Mouse (Mus musculus) monocyte, adult 2 months (primary cell): ENCODE data around the gene Gria2.

Source experiments
- DNase-seq, 2 experiments: peaks; one replicate each; pipeline ENCODE4 v3.0.0; 2022; ENCODE audit warnings: low spot score in 2 of 2, low read depth in 1 of 2

The Gria2 gene

GRCm38 (mm10) chr3:80776628-80777027 is 26.0 kb downstream of the Gria2 start:
- DNase-seq: no peak

DNA sequence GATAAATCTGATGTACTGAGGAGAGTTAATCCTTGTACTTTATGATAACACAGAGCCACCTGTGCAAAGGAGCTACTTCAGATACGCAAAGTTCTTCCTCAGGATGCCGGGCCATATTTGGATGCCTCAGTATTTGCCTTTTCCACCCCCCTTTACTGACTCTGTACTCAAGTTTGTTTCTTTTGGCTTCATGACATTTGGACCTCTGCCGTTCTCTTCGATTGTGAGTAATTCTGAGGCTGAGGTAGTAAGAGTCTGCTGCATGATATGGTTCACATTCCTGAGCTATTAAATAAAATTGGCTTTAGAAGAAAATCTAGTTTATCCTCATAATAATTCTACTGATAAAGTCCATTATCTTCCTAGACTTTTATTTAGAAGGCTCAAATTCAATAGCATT is 26.7 kb downstream of the Gria2 start:
- no peak for DNase-seq

DNA sequence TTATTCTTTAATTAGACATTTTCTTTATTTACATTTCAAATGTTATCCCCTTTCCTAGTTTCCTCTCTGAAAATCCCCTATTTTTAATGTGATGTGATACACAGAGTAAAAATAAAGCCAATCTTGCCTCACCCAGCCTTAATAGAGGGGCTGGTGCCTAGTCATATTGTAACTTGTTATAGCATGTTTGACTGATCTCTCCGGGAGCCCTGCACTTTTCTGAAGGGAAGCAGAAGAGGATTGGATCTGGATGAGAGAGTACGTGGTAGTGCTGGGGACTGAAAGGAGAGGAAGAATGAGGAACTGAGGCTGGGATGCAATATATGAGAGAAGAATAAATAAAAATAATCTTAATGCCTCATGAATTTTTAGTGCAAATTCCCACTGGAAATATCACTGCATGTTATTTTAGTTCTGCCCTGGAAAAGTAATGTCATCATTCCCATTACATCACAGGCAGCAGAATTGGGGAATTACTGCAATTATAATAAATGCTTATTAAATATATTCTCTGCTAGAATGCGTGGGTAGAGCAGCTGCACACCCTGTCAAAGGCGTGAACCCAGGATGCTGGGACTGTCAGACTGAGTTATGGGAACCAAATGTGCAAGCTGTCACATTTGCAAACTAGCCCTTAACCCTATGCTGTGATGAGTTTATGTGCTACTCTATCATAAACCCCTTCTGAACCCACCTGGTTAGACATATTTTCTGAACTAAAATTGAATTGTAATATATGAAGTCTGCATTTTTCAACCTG is 28.4 kb downstream of the Gria2 start:
- no peak for DNase-seq

DNA sequence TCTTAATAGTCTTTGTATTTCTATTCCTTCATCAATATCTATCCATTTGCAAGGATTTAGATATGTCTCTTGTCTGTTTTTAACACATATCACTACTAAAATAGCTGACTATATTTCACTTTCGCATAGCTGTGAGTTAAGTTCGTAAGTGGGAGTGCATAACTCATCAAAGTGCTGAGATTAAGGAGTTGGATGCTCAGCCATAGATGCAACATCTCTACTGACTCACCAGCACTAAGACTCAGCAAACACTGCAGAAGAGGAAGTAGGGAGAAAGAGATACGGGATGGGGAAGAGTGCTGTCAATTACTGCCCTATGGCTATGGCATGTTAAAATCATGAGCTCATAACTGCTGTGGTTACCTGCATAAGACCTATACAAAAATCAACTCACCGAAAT is 29.4 kb downstream of the Gria2 start:
- no peak for DNase-seq

DNA sequence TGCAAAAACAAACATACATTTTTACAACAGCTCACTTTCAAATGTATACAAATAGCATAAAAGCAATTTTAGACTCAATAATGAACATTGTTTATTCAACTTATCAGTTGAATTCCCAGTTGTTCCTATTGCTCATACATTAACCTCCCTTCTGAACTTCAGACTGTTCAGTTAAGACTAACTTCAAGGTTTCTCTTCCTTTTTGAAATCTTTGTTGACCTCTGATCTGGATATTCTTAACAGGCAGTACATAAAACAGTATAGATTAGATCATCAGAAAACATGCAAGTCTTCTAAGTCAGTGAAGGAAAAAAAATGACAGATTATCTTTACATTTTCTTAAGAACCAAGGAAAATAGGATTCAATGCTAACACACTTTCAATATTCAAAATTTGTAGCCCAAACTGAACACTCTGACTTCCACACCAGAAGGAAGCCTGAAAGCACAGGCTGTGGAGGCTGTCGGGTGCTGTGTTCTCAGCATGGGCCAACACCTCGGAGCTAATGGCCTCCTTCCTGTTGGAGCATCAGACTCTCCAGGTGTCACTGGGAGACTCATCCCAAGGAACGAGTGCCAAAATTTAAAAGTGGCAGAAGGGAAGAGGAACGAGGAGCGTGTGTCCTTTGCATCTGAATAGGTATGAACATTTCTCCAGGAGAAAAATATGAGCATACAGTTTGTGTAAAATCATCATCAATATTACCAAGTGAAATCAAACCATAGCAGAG is 33.0 kb downstream of the Gria2 start:
- no peak for DNase-seq

GRCm38 (mm10) chr3:80758955-80759354 is 43.7 kb downstream of the Gria2 start:
- DNase-seq: no peak

- DNase-seq: no peak
Measured at GRCm38 (mm10) chr3:80758363-80758762, 44.3 kb downstream of the Gria2 start.

DNA sequence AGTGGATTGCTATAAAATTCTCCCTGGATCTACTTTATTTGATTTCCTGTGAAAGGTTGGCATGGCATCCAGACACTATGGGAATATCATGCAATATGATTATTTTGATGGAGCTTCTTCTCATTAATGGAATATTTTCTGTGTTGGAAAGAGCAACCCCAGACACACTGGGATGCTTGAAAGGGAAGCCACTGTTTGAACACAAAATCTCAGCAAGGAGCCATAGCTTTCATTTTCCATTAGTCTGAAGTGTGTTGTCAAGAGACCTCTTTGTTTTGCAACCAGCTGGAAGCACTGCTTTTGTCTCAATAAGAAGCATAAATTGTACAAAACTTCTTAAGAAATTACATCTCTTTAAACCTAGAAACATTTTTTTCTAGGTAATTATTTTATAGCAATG is 51.8 kb downstream of the Gria2 start:
- no peak for DNase-seq

DNA sequence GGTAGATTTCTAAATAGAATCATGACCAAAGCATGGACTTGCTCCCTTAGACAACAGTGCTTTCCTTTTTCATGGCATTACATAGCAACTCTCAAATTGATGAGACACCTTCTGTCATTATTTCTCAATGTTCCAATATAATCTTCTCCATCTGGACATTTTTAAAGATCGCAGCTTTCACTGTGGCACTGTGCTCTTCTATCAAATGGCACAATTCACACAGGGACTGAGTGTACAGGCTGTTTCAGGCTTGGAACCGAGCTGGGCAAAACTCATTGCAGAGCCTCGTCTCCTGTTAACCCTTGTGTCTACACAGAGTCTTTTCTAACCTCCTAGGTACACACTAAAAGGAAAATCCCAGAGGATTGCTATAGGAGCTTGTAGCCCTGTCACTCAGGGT is 77.4 kb downstream of the Gria2 start:
- DNase-seq: no peak

DNA sequence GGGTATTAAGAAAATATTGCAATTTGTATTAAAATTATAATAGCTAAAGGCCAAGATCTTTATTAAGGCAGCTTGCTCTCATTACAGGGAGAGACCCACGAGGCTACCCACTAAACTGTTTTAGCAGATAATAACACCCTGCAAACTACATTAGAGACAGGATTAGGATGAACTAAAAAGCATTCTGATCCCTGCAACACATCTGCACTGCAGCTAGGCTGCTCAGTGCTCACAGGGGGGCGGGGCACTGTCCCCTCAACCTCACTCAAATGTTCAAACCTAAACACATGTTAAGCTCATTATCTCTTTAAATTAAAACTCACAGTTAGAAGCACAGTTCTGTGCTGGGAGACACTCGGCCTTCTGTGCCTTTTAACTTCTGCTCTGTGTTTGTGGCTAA is 89.5 kb downstream of the Gria2 start:
- no peak for DNase-seq

- no peak for DNase-seq
Measured at GRCm38 (mm10) chr3:80708992-80709391, 93.6 kb downstream of the Gria2 start.

DNA sequence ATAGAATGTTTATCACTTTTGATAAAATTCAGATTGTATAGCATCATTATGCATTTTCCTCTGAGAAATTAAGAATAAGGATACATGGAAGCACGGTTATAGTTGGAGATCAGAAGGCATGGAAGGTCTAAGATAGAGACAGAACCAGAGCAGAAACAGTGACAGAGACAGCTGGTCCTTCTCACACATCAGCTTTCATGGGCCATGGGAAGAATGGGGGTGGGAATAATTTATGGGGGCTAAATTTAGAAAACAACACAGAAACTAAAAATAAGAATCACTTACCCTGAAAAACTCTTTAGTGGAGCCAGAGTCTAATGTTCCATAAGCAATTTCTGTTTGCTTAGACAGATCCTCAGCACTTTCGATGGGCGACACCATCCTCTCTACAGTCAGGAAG is 100.5 kb downstream of the Gria2 start:
- DNase-seq: no peak

DNA sequence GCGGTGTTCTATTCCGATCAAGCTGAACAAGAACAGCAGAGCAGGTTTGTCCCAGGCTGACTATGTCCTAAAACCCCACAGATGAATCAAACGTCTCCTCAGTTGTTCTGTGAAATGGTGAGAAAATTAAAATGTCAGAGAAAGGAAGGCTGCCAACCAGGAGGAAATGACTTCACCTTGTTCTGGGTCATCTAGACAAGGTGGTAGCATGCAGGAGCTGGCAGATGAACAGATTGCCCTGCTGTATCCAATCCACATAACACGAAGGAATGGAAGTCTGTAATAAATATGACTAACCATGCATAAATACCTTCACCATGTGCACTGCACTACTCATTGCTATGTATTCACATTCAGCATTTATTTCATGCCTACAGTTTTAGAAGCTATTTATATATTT is 105.1 kb downstream of the Gria2 start:
- DNase-seq: no peak

DNA sequence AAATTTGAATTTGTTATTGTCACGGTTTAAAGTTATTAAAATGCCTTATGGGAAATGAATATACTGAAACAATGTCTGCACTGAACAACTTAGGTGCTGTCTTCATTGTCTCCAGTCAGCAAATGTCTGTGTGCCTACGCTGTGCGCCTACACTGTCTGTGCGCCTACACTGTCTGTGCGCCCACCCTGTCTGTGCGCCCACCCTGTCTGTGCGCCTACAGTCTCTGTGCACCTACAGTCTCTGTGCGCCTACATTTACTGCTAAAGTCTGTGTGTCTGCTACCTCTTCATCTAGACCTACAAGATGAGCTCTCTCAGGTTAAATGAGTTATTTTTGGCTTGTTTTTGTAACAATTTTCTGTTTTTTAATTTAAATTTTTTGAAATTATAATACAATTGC is 107.7 kb downstream of the Gria2 start:
- no peak for DNase-seq

- DNase-seq: no peak
Measured at GRCm38 (mm10) chr3:80665105-80665504, 137.5 kb downstream of the Gria2 start.

- no peak for DNase-seq
Measured at GRCm38 (mm10) chr3:80663293-80663692, 139.3 kb downstream of the Gria2 start.

DNA sequence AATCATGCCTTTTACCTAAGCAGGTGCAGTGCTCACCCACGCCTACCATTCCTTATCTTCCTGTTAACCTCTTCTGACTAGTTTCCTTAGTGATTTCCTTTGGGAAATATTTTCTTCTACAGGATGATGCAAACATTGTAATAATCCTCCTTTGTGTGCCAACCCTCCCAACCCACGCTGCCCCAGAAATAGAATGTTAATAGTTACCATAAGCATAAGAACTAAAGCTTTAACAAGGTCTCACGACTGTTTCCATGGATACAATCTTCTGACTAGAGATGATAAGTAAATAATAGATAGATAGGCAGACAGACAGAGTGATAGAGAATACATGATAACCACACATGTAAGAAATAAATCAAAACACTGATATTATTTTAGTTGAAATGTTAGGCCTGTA is 140.8 kb downstream of the Gria2 start:
- no peak for DNase-seq

- DNase-seq: no peak
Measured at GRCm38 (mm10) chr3:80652213-80652612, 150.4 kb downstream of the Gria2 start.
